Mouse (Mus musculus) spleen, adult 2 months (tissue): Measurements from ENCODE around the gene Lin37. TPM values are rescaled to one million over a fixed set of nuclear protein-coding genes. Genes with fewer than 3 reads are reported as not detected.
A peak's percentile ranks its signal among the peaks of the same experiment; 100 is the strongest.

ENCODE experiments used
- DNase-seq, 2 experiments: peaks; one replicate each; pipeline versions ENCODE4 v3.0.0 to v3.0.0-alpha.2; 2012 to 2021; ENCODE audit warnings: low spot score in 2 of 2, low read depth in 1 of 2
- H3K27ac ChIP-seq: fragments of 200-500 bp; 2 replicates; pipeline ENCODE4 v1.5.1; 2012; ENCODE audit warnings: low read length, inconsistent platforms; ENCODE audit not compliant: insufficient read depth
- H3K27me3 ChIP-seq: fragments of 200-500 bp; 2 replicates; pipeline ENCODE4 v1.6.1; 2012; ENCODE audit warnings: mild to moderate bottlenecking, moderate library complexity, low read length, inconsistent platforms; ENCODE audit not compliant: control insufficient read depth, insufficient read depth
- H3K36me3 ChIP-seq: fragments of 200-500 bp; 2 replicates; pipeline ENCODE4 v1.6.1; 2012; ENCODE audit warnings: mild to moderate bottlenecking, low read length, inconsistent platforms; ENCODE audit not compliant: control insufficient read depth, insufficient read depth
- H3K4me1 ChIP-seq: fragments of 200-500 bp; 2 replicates; pipeline ENCODE4 v1.6.1; 2011; ENCODE audit warnings: inconsistent platforms; ENCODE audit not compliant: control insufficient read depth, insufficient read depth, insufficient read length
- H3K4me3 ChIP-seq: fragments of 200-500 bp; 2 replicates; pipeline ENCODE4 v1.5.1; 2011; ENCODE audit warnings: mild to moderate bottlenecking, inconsistent platforms; ENCODE audit not compliant: insufficient read depth, insufficient read length; ENCODE audit errors: extremely low read depth
- CTCF ChIP-seq: fragments of 200-500 bp; IDR thresholded peaks from 2 replicates; pipeline ENCODE4 v1.5.1; 2011; ENCODE audit warnings: mild to moderate bottlenecking, inconsistent platforms; ENCODE audit not compliant: insufficient read depth, insufficient read length, insufficient replicate concordance; ENCODE audit errors: extremely low read depth
- POLR2A ChIP-seq: fragments of 200-500 bp; IDR thresholded peaks from 2 replicates; pipeline ENCODE4 v1.6.1; 2011; ENCODE audit warnings: low read depth, low read length, inconsistent platforms
- WGBS: fragments of 180-500 bp; shearing (Covaris S2); methylation state at CpG from one replicate; pipeline ENCODE4 v1.1.7; 2018; 5-methylcytosine and 5-hydroxymethylcytosine counted together
- polyA plus RNA-seq: library from polyadenylated mRNA; depleted of rRNA; stranded (reverse); fragments of >200 nt; gene quantifications from 2 replicates; pipeline ENCODE4 v1.2.3, GENCODE M21; 2012

Gene Lin37
- polyA plus RNA-seq, 1 experiment: 34.9 TPM

GRCm38 (mm10) chr7:30587842-30588667, 28.4 kb upstream of the Lin37 start:
- Histone ChIP-seq H3K4me1 (peaks cover 11% of the 10 kb centered on the region), H3K36me3 (peaks cover 17% of the 10 kb centered on the region), H3K27me3 (no peaks in the 10 kb centered on the region), H3K4me3 (peak overlapping the region; percentile 87), H3K27ac (peak overlapping the region; percentile 79)
- TF ChIP-seq POLR2A (no peak), CTCF (no peak)
- DNase-seq: peak in 1 of 2 experiments; percentile 44
- 2% methylated on average over 64 of the region's 67 CpGs for WGBS

GRCm38 (mm10) chr7:30586455-30587020, 26.9 kb upstream of the Lin37 start:
- Histone ChIP-seq H3K36me3 (peaks cover 27% of the 10 kb centered on the region), H3K4me3 (no peak overlapping the region), H3K27ac (no peak overlapping the region), H3K4me1 (peaks cover 6% of the 10 kb centered on the region), H3K27me3 (no peaks in the 10 kb centered on the region)
- WGBS: 95% methylated on average over 28 of the region's 28 CpGs
- TF ChIP-seq POLR2A (no peak), CTCF (no peak)
- no peak for DNase-seq

GRCm38 (mm10) chr7:30585170-30585569, 25.5 kb upstream of the Lin37 start:
- DNase-seq: no peak
- WGBS: 95% methylated on average over 7 of the region's 7 CpGs
- peaks cover 33% of the 10 kb centered on the region for H3K36me3 ChIP-seq

GRCm38 (mm10) chr7:30584339-30584738, 24.7 kb upstream of the Lin37 start:
- peaks cover 2% of the 10 kb centered on the region; the same call in 1 of the 2 replicates for H3K4me1 ChIP-seq
- 93% methylated on average over 10 of the region's 10 CpGs for WGBS
- no peak for TF ChIP-seq CTCF

More at GRCm38 (mm10) chr7:30585170-30585569, 25.5 kb upstream of the Lin37 start:
- H3K27me3 ChIP-seq: no peaks in the 10 kb centered on the region
- TF ChIP-seq POLR2A (no peak), CTCF (no peak)
- peaks cover 6% of the 10 kb centered on the region for H3K4me1 ChIP-seq
- H3K27ac ChIP-seq: no peak overlapping the region
- no peak overlapping the region for H3K4me3 ChIP-seq

GRCm38 (mm10) chr7:30581547-30581946, 21.9 kb upstream of the Lin37 start:
- TF ChIP-seq POLR2A (no peak), CTCF (no peak)
- H3K36me3 ChIP-seq: peaks cover 60% of the 10 kb centered on the region
- 98% methylated on average over 16 of the region's 16 CpGs for WGBS

More at GRCm38 (mm10) chr7:30584339-30584738, 24.7 kb upstream of the Lin37 start:
- Histone ChIP-seq H3K4me3 (no peak overlapping the region), H3K36me3 (peaks cover 39% of the 10 kb centered on the region), H3K27me3 (no peaks in the 10 kb centered on the region), H3K27ac (no peak overlapping the region)
- DNase-seq: no peak

GRCm38 (mm10) chr7:30579950-30580349, 20.3 kb upstream of the Lin37 start:
- peaks cover 66% of the 10 kb centered on the region for H3K36me3 ChIP-seq
- H3K4me1 ChIP-seq: no peaks in the 10 kb centered on the region
- WGBS: 89% methylated on average over 8 of the region's 8 CpGs
- no peak overlapping the region for H3K4me3 ChIP-seq
- TF ChIP-seq CTCF: no peak
- no peak for TF ChIP-seq POLR2A
- no peak for DNase-seq
- H3K27ac ChIP-seq: no peak overlapping the region
- no peaks in the 10 kb centered on the region for H3K27me3 ChIP-seq

More at GRCm38 (mm10) chr7:30581547-30581946, 21.9 kb upstream of the Lin37 start:
- Histone ChIP-seq H3K4me3 (no peak overlapping the region), H3K27me3 (no peaks in the 10 kb centered on the region), H3K4me1 (no peaks in the 10 kb centered on the region), H3K27ac (no peak overlapping the region)
- DNase-seq: no peak

GRCm38 (mm10) chr7:30572969-30573368, 13.3 kb upstream of the Lin37 start:
- TF ChIP-seq POLR2A (no peak), CTCF (no peak)
- Histone ChIP-seq H3K4me1 (no peaks in the 10 kb centered on the region), H3K27ac (no peak overlapping the region), H3K27me3 (no peaks in the 10 kb centered on the region), H3K4me3 (no peak overlapping the region), H3K36me3 (peaks cover 63% of the 10 kb centered on the region)
- DNase-seq: no peak
- WGBS: 80% methylated on average over 2 of the region's 2 CpGs
